Mouse (Mus musculus): ENCODE results near the gene Hist1h4f.

GRCm38 (mm10) chr13:23521703-23522102, 29.7 kb downstream of the Hist1h4f start:
- no peak for TF ChIP-seq CTCF (IDR thresholded peaks at IDR 0.05; ENCODE audit: low read depth, low read length)
- TF ChIP-seq GATA2 (IDR thresholded peaks at IDR 0.05; ENCODE audit: borderline replicate concordance, low read depth, low read length), result no peak
